In the genomic region with DNA sequence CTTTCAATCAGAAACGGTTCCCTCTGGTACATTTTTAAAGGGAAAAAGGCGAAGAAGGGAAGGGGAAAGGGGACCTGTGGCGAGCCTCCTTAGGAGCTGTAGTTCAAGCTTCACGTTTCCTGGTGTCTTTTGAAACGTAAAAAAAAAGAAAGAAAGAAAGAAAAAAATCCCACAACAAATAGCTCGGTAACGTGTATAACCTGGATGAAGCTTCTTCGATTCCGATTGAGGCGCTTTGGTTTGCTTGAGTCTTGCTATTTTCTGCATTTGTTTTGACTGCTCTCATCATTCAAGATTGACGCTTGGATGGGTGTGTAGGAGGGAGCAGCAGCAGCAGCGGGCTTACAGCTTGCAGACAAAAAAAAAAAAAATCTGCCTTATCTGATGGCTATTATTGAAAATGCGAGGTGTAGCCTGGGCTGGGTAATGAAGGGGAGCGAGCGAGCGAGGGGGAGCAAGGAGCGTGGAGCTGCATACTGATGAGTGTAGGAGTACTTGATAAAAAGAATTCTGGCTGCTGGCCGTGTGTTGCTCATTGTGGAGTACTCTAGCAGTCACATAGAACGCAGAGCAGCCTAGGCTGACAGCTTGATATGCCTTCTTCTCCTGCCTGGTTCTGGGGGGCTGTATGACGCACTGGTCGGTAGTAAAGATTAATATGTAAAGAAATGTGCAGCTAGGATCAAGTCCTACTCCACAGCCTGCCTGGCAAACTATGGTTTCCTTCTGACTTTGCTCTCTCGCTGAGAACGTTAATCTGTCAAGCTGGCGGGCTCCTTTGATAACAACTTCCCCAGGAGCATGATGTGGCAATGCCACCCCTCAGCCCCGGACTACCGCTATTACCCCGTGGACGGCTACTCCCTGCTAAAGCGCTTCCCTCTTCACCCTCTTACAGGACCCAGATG, we compare ENCODE assay signal across 8 mouse cellular contexts.
DNase-seq lines count a peak whose midpoint lies in the region; ATAC-seq lines count a peak whose summit lies in the region.

No protein-coding gene starts in this region.

- no peak overlapping the region for H3K9ac ChIP-seq in heart, embryonic 16.5 days (ENCODE audit: low read length)
- H3K9ac ChIP-seq in midbrain, embryonic 13.5 days (replicated peaks): peak overlapping the region; percentile 62

- H3K27ac ChIP-seq in heart, embryonic 16.5 days (ENCODE audit: low read length): no peak overlapping the region
- peak overlapping the region; percentile 90 for H3K27ac ChIP-seq in midbrain, embryonic 13.5 days

- H3K4me1 ChIP-seq in heart, embryonic 16.5 days (ENCODE audit: control insufficient read depth, insufficient read depth, low read length): peaks cover 3% of the 10 kb centered on the region; the same call in 1 of the 2 replicates
- peaks cover 14% of the 10 kb centered on the region for H3K4me1 ChIP-seq in midbrain, embryonic 13.5 days (replicated peaks)

- 0 out of 2 replicates have a peak, but pooled peaks cover 3% of the 10 kb centered on the region for H3K9me3 ChIP-seq in heart, embryonic 16.5 days (replicated peaks; ENCODE audit: control insufficient read depth, low read length)
- no peaks in the 10 kb centered on the region for H3K9me3 ChIP-seq in midbrain, embryonic 13.5 days

- DNase-seq in cerebellum, adult 11-12 months: peak; percentile 40
- DNase-seq in cerebellum, adult 9-11 months: no peak
- DNase-seq in embryo, embryonic 11 days: peak; percentile 66
- peak; percentile 65 to 73 for DNase-seq in layer of hippocampus, postnatal 10 days (ENCODE audit: low spot score in 2 of 2)

- peak; percentile 63 for ATAC-seq in heart, embryonic 16.5 days (replicated peaks; ENCODE audit: extremely low read depth, insufficient read depth, low FRiP score)
- ATAC-seq in midbrain, embryonic 13.5 days: peak; percentile 99
- ATAC-seq in inflammation-experienced regulatory T-cells, adult 6 months: no peak
- ATAC-seq in erythroblast, adult 5-6 weeks (replicated peaks; ENCODE audit: low FRiP score, poor library complexity, severe bottlenecking): no peak

- H3K4me3 ChIP-seq in heart, embryonic 16.5 days (ENCODE audit: low read length): peak overlapping the region; percentile 34
- peak overlapping the region; percentile 44 for H3K4me3 ChIP-seq in midbrain, embryonic 13.5 days (replicated peaks)

- WGBS in heart, embryonic 16.5 days: 19% methylated on average over 29 of the region's 29 CpGs
- WGBS in midbrain, embryonic 13.5 days: 7% methylated on average over 29 of the region's 29 CpGs

- no peaks in the 10 kb centered on the region for H3K36me3 ChIP-seq in heart, embryonic 16.5 days (ENCODE audit: control insufficient read depth, insufficient read depth)
- no peaks in the 10 kb centered on the region for H3K36me3 ChIP-seq in midbrain, embryonic 13.5 days

- H3K27me3 ChIP-seq in heart, embryonic 16.5 days (ENCODE audit: control insufficient read depth, insufficient read depth, low read length): no peaks in the 10 kb centered on the region; the same call in 1 of the 2 replicates
- no peaks in the 10 kb centered on the region for H3K27me3 ChIP-seq in midbrain, embryonic 13.5 days

- H3K4me2 ChIP-seq in heart, embryonic 16.5 days (ENCODE audit: low read depth, low read length): peak overlapping the region; percentile 64
- peak overlapping the region; percentile 66 for H3K4me2 ChIP-seq in midbrain, embryonic 13.5 days (replicated peaks)

Comparison
In these comparisons a context has a peak if more than half of its experiments do, and no peak if none do; other contexts are left out.
1. ATAC-seq: peak in heart, embryonic 16.5 days (single experiment) and midbrain, embryonic 13.5 days (single experiment); none in inflammation-experienced regulatory T-cells, adult 6 months (single experiment) and erythroblast, adult 5-6 weeks (single experiment).